Mouse (Mus musculus) bone marrow macrophage, adult 2 months (primary cell): ENCODE data around the gene Stag1.

Experiments used
- CTCF ChIP-seq: IDR thresholded peaks from 2 replicates; pipeline ENCODE4 v1.5.1; 2012; ENCODE audit warnings: low read depth, mild to moderate bottlenecking, low read length, moderate library complexity
- POLR2A ChIP-seq: IDR thresholded peaks from 2 replicates; pipeline ENCODE4 v1.6.1; 2012; ENCODE audit warnings: mild to moderate bottlenecking, low read depth, low read length, borderline replicate concordance

DNA sequence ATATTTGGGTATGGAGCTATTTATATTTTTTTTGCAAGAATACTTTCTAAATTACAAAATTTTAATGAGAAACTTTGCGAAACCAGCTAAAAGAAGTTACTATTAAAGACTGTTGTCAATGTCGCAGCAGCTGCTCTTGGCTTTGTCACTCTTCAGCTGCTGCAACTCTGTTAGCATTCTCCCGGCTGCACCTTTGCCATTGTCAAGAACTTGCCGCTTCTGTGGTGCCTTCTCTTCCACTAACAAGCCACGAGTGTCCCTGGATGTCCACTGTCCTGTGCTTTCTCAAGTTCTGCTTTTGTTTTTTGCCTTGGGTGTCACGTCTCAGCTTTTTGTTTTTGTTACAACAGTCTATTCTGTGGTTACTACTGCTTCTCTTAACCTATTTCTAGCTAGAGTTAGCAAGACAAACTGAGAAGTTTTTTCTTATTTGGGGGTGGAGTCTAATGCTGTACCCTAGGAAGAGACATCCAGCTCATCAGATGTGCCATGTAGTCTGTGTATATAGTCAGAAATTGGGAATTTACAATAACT is 136.4 kb downstream of the Stag1 start:
- TF ChIP-seq POLR2A: no peak
- no peak for TF ChIP-seq CTCF
